Mouse (Mus musculus) G1E (cell line): ENCODE results near the gene Maml3. TPM values are rescaled to one million over a fixed set of nuclear protein-coding genes. Genes with fewer than 3 reads are reported as not detected.

Experiments used
- ATAC-seq: 2 replicates; pipeline ENCODE4 v1.8.0; 2016; ENCODE audit warnings: mild to moderate bottlenecking; ENCODE audit not compliant: insufficient number of reproducible peaks, poor library complexity, low FRiP score, severe bottlenecking; ENCODE audit errors: extremely low read depth
- DNase-seq: peaks from one replicate; pipeline ENCODE4 v3.0.0; 2012; ENCODE audit warnings: low spot score
- H3K27me3 ChIP-seq: 2 replicates; pipeline ENCODE4 v1.6.1; 2012; ENCODE audit warnings: mild to moderate bottlenecking, low read length, inconsistent platforms; ENCODE audit not compliant: insufficient read depth
- H3K36me3 ChIP-seq: replicated peaks from 2 replicates; pipeline ENCODE3; 2012; ENCODE audit warnings: mild to moderate bottlenecking, inconsistent platforms
- H3K4me1 ChIP-seq: 2 replicates; pipeline ENCODE4 v1.6.1; 2012; ENCODE audit warnings: low read depth, low read length, inconsistent platforms, mixed read lengths; ENCODE audit not compliant: insufficient read depth
- H3K4me3 ChIP-seq: 2 replicates; pipeline ENCODE4 v1.5.1; 2012; ENCODE audit warnings: low read depth, mild to moderate bottlenecking, inconsistent platforms, low read length, moderate library complexity, mixed read lengths
- H3K9me3 ChIP-seq: replicated peaks from 2 replicates; pipeline ENCODE4 v1.6.1; 2012; ENCODE audit warnings: inconsistent platforms
- CTCF ChIP-seq: IDR thresholded peaks from 2 replicates; pipeline ENCODE4 v1.5.1; 2012; ENCODE audit warnings: low read depth, low read length, inconsistent platforms, mixed read lengths
- GATA1 ChIP-seq: IDR thresholded peaks from 2 replicates; pipeline ENCODE4 v1.6.1; 2012; ENCODE audit warnings: borderline replicate concordance, low read length, inconsistent platforms, mixed read lengths
- GATA2 ChIP-seq: IDR thresholded peaks from 2 replicates; pipeline ENCODE4 v1.6.1; 2012; ENCODE audit warnings: low read depth, low read length, inconsistent platforms, borderline replicate concordance
- POLR2AphosphoS5 ChIP-seq: IDR thresholded peaks from 2 replicates; pipeline ENCODE4 v1.6.1; 2012; ENCODE audit warnings: low read depth, low read length, inconsistent platforms; ENCODE audit not compliant: insufficient replicate concordance
- TAL1 ChIP-seq: conservative IDR thresholded peaks from 2 replicates; pipeline ENCODE4 v1.6.1; 2012; ENCODE audit warnings: low read depth, low read length, inconsistent platforms, mixed read lengths
- polyA plus RNA-seq: library from polyadenylated mRNA; stranded (reverse); fragments of >175 nt; gene quantifications from 2 replicates; pipeline ENCODE4 v1.2.3, GENCODE M21; 2012
- total RNA-seq, 2 experiments: library from RNA; stranded (forward) in 1 of 2; stranded (reverse) in 1 of 2; fragments of 200-1000 nt in 1 of 2; fragments of >200 nt in 1 of 2; fragmentation: Nextera tagmentation in 1 of 2; gene quantifications; 2 replicates each; pipeline ENCODE4 v1.2.3; 2014 to 2017

Gene Maml3
- total and polyA plus RNA-seq, 3 experiments: 0.01 to 0.49 TPM; not detected in 1

DNA sequence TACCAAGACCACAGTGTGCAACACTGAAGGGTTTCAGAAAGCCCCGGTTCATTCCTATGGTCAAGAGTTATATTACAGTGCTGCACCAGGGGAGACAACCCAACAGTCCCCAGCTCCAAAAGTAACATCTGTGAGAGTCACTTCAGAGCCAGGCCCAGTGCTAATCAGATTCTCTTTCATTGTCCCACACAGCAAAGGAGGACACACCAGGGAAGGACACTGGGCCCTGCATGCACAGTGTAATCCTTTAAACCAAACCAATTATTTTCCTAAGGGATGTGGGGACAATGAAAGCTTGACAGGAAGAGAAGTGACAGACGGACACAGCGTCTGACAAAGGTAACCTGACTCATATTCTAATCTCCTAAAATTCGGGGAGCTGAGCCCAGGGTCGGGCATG is 32.9 kb downstream of the Maml3 start:
- no peak for ATAC-seq
- no peaks in the 10 kb centered on the region for H3K9me3 ChIP-seq
- H3K27me3 ChIP-seq: peaks cover 5% of the 10 kb centered on the region
- no peaks in the 10 kb centered on the region for H3K4me1 ChIP-seq
- no peak for TF ChIP-seq GATA1
- no peak for TF ChIP-seq TAL1
- no peak for TF ChIP-seq GATA2
- TF ChIP-seq CTCF: no peak
- TF ChIP-seq POLR2AphosphoS5: no peak
- H3K4me3 ChIP-seq: no peak overlapping the region
- DNase-seq: no peak
- H3K36me3 ChIP-seq: no peaks in the 10 kb centered on the region

DNA sequence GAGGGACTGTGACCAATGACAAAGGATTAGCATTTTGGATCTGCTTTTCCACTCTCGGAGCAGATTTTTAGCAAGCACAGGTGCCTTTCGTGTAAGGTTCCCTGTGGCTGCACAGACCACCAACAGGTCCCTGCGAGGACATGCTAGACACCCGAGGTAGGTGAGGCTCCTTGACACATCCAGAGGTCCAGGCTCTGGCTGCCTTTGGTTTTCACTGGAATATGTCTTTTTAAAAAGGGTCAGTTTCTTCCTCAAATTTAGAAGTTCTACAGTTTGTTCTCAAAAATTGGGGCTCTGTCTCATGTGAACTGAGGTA is 34.8 kb downstream of the Maml3 start:
- no peaks in the 10 kb centered on the region for H3K36me3 ChIP-seq
- no peak overlapping the region for H3K4me3 ChIP-seq
- peaks cover 5% of the 10 kb centered on the region for H3K27me3 ChIP-seq
- DNase-seq: no peak
- no peak for ATAC-seq
- no peaks in the 10 kb centered on the region for H3K9me3 ChIP-seq
- TF ChIP-seq CTCF: no peak
- no peak for TF ChIP-seq GATA1
- no peak for TF ChIP-seq TAL1
- no peak for TF ChIP-seq GATA2
- no peak for TF ChIP-seq POLR2AphosphoS5
- H3K4me1 ChIP-seq: no peaks in the 10 kb centered on the region

- DNase-seq (no peak), ATAC-seq (no peak)
- TF ChIP-seq TAL1: no peak
- no peak for TF ChIP-seq POLR2AphosphoS5
- no peak for TF ChIP-seq CTCF
- no peak for TF ChIP-seq GATA1
- TF ChIP-seq GATA2: no peak
- no peaks in the 10 kb centered on the region for H3K4me1 ChIP-seq
- no peaks in the 10 kb centered on the region for H3K36me3 ChIP-seq
- peaks cover 5% of the 10 kb centered on the region for H3K27me3 ChIP-seq
- H3K9me3 ChIP-seq: no peaks in the 10 kb centered on the region
- H3K4me3 ChIP-seq: no peak overlapping the region
Measured at GRCm38 (mm10) chr3:52069304-52070162, 35.3 kb downstream of the Maml3 start.

DNA sequence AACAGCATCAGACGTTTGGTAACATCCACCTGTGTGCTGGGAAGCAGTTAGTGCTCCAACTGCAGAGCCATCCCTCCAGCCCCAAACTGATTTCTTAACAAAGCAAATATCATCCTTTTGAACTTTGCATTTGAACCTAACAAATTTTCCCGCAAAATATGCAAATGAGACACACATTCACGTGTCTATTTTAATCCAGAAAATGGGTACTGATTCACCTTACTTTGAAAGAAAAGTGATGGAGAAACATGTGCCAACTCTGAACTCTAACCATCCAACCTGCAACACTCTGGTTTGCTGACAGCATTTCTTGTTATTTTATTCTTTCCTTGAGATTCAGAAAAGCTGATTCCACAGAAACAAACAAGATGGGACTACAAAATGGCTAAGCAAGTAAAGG is 36.0 kb downstream of the Maml3 start:
- peaks cover 5% of the 10 kb centered on the region for H3K27me3 ChIP-seq
- ATAC-seq: no peak
- no peaks in the 10 kb centered on the region for H3K4me1 ChIP-seq
- H3K9me3 ChIP-seq: no peaks in the 10 kb centered on the region
- no peak for DNase-seq
- no peaks in the 10 kb centered on the region for H3K36me3 ChIP-seq
- no peak overlapping the region for H3K4me3 ChIP-seq
- no peak for TF ChIP-seq GATA1
- no peak for TF ChIP-seq POLR2AphosphoS5
- no peak for TF ChIP-seq TAL1
- no peak for TF ChIP-seq GATA2
- no peak for TF ChIP-seq CTCF

GRCm38 (mm10) chr3:52067181-52067580 is 37.7 kb downstream of the Maml3 start:
- ATAC-seq: no peak
- Histone ChIP-seq H3K4me1 (no peaks in the 10 kb centered on the region), H3K27me3 (peaks cover 5% of the 10 kb centered on the region), H3K9me3 (no peaks in the 10 kb centered on the region), H3K36me3 (no peaks in the 10 kb centered on the region), H3K4me3 (no peak overlapping the region)
- TF ChIP-seq GATA1 (no peak), GATA2 (no peak), TAL1 (no peak), CTCF (no peak), POLR2AphosphoS5 (no peak)
- no peak for DNase-seq

DNA sequence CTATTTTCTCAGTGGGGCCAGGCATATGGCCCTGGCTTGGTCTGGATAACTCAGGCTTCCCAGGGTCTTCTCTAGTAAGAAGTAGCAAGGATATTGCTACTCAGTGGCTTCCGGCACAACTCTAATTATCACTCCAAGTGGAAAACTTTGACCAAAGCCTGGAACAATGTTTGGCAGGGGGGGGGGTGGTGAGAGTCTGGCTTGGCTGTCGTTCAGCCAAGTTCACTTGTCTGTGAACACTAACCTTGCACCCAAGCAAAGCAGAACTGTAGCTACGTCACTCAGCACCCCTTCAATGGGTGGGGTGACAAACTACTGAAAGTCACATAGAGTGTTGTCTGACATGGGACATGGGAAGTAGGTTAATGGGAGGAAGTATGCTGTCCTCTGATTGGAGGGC is 38.7 kb downstream of the Maml3 start:
- TF ChIP-seq GATA2 (no peak), GATA1 (no peak), POLR2AphosphoS5 (no peak), CTCF (no peak), TAL1 (no peak)
- peaks cover 5% of the 10 kb centered on the region for H3K27me3 ChIP-seq
- no peaks in the 10 kb centered on the region for H3K4me1 ChIP-seq
- no peak for ATAC-seq
- no peak for DNase-seq
- H3K9me3 ChIP-seq: no peaks in the 10 kb centered on the region
- no peaks in the 10 kb centered on the region for H3K36me3 ChIP-seq
- H3K4me3 ChIP-seq: no peak overlapping the region
